Mouse (Mus musculus): ENCODE measurements around the gene Hpse2.

- no peak for TF ChIP-seq CTCF (IDR thresholded peaks at IDR 0.05; ENCODE audit: low read depth)
- no peak for TF ChIP-seq EP300 (IDR thresholded peaks at IDR 0.05; ENCODE audit: low read depth)
Measured at GRCm38 (mm10) chr19:42827843-42828242, 560.3 kb downstream of the Hpse2 start.

Data from liver, embryonic 14.5 days (tissue).